Mouse (Mus musculus) heart, adult 2 months (tissue): ENCODE measurements at regions not wholly inside any gene's neighbourhood (a gene's known extent, or its start where the extent isn't known, plus 50 kb on each side); places are given as distances from the start of the nearest gene placed in this dataset.

Experiments
- CTCF ChIP-seq: fragments of 200-600 bp; IDR thresholded peaks from 2 replicates; pipeline ENCODE4 v1.8.1; 2022; ENCODE audit warnings: antibody characterized with exemption, mild to moderate bottlenecking, moderate library complexity
- EP300 ChIP-seq: fragments of 200-500 bp; IDR thresholded peaks from 2 replicates; pipeline ENCODE4 v1.6.1; 2011; ENCODE audit warnings: low read depth, low read length, control low read depth; ENCODE audit not compliant: insufficient read depth
- POLR2A ChIP-seq: fragments of 200-500 bp; IDR thresholded peaks from 2 replicates; pipeline ENCODE4 v1.6.1; 2011; ENCODE audit warnings: mild to moderate bottlenecking, low read depth, low read length, control low read depth; ENCODE audit not compliant: insufficient read depth

GRCm38 (mm10) chr8:79584966-79585365 lies 54.5 kb upstream of the Otud4 start:
- peak; percentile 88 for TF ChIP-seq CTCF
- no peak for TF ChIP-seq EP300
- TF ChIP-seq POLR2A, result no peak
